Mouse (Mus musculus) right cerebral cortex, postnatal 36 days (tissue): ENCODE results near the gene Slc22a7.

Experiments
- DNase-seq, 2 experiments: peaks; one replicate each; pipeline ENCODE4 v3.0.0; 2022; ENCODE audit warnings: low spot score in 2 of 2, mixed read lengths in 1 of 2

Slc22a7 gene

DNA sequence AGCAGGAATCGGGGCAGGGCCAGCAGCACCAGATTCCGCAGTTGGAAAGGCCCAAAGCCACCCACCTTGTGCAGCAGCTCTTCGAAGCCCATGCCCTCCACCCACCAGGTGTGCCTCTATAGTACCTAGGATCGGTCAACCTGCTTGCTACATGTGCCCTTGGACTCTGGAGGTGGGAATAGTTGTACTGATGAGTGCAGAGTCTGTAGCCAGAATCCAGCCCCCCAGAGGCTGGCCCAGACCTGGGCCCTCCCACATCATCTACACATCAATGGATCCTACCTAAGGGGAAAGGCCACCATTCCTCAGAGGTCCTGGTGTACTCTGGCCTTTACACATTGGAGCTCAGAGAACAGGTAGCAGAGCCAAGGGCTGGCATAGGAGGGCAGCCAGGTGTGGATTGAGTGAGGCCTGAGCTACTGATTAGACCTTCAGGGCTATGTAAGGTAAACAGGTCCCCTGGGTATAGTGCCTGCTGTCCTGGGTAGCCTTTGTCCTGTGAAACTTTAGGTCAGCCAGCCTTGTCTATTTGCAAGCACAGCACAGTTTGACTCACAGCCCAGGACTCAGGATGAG is at the start of gene Slc22a7:
Slc22a7 (minus strand) TSS at position 160 of the 576 bp plus-strand sequence.
- no peak for DNase-seq

- peak; percentile 62 to 65 for DNase-seq
Measured at GRCm38 (mm10) chr17:46487431-46487830, 49.2 kb upstream of the Slc22a7 start, which contains the start of gene Ttbk1. Gene Ttbk1, minus strand, starts transcription at chr17:46487675.

DNA sequence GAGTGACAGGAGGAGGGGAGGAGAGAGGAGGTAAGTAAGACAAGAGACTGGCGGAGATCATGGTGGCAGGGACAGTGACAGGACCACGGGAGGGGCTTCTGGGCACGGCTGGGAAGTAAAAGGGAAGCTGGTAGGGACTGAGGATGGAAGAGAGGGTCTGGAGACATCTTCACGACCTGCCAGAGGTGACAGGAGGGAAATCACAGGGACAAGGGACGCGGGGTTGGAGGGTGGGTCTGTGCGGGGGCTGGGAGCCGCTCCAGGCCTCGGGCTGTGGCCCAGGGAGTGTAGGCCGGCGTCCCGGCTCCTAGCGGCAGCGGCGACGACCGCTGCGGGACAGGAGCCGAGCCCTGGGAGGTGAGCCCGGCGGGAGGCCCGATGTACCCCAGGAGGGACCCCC is 48.7 kb upstream of the Slc22a7 start:
- DNase-seq = no peak

DNA sequence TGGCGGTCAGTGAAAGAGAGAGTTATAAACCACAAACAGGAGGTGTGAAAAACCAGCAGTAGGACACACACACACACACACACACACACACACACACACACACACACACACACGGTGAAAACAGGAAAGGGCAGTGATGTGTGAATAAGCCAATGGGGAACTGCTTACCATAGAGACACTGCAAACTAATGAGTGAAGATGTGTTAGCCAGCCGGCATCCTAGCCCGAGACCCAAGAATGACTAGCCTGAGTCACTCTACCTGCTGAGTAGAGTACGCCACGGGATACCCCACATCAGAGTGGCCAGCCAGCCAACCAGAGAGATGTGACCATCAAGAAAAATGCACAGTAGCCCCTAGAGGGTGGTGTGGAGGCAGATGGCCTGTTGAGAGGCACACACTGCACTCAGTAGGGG is 46.2 kb upstream of the Slc22a7 start:
- DNase-seq = no peak

DNA sequence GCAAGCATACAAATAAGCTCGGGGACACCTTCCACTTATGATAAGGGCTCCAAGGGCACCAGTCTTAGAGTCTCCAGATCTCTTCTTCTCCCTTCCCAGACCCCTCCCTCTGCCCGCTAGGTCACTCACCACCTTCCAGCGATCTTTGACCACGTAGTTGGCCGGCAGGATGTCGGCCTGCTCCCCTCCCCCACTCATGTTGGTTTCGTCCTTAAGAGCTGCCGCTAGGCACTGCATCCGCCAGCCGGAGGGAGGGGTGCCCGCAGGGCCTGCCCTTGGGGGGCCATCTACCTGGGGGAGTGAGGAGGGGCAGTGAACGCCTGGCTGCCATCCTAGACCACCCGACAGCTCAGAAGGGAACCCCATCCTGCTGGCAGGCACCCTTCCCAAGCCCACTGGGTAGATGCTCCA is 45.8 kb upstream of the Slc22a7 start:
- DNase-seq = no peak

DNA sequence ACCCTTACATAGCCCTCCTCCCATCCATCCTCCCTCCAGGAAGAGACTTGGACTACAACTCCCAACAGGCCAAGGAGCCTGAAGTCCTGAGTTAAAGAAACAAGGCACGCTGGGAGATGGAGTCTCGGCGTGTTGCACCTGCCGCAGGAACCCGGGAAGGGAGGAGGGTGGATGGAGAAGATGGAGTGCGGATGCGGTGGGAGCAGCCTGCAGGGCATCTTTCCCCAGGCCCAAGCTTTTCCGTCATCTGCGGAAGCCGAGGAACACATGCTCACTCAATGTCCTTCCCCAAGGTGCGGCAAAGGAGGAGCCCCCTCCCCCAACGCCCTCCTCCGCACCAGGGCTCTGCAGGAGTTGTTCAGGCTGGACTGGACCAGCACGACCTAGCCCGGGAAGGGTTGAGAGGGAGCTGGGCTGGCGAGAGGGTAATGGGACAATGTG is 45.3 kb upstream of the Slc22a7 start:
- DNase-seq = peak; percentile 53 to 67

GRCm38 (mm10) chr17:46477286-46477685 is 39.0 kb upstream of the Slc22a7 start:
- DNase-seq = no peak

DNA sequence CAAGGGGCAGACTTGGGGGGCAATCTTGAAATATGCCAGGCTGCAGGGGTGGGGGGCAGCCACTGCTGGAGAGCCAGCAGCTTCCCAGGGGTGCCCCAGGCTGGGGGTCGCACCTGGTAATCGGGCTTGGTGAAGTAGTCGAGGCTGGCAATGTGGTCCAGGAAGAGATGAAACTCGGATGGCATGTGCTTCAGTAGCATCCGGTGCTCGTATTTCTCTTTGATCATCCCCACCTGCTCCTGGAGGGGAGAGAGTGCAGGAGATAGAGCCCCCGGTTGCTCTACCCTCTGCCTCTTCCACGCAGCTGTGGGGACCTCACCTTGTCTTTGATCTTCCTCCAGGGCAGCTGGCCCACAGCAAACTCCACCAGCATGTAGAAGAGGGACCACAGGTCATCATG is 38.3 kb upstream of the Slc22a7 start:
- DNase-seq = no peak

- no peak for DNase-seq
Measured at GRCm38 (mm10) chr17:46467830-46468229, 29.6 kb upstream of the Slc22a7 start.

DNA sequence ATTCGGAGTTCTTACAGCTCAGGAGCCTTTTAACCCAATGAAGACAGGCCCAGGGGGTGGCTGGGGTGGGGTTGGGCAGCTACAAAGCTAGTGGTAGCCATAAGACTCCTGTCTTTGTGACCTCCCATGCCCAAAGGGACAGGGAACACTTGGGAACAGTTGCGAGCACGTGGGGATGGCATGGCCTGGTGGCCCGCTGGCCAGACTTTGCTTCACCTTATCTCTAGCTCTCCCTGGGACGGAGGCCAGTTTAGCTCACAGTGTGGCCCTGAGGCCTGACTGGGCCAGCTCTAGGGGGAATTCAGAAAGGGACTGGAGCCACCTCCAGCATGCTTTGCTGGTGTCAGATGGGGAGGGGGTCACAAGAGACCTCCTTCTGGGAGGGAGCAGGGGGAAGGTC is 24.0 kb upstream of the Slc22a7 start:
- no peak for DNase-seq

DNA sequence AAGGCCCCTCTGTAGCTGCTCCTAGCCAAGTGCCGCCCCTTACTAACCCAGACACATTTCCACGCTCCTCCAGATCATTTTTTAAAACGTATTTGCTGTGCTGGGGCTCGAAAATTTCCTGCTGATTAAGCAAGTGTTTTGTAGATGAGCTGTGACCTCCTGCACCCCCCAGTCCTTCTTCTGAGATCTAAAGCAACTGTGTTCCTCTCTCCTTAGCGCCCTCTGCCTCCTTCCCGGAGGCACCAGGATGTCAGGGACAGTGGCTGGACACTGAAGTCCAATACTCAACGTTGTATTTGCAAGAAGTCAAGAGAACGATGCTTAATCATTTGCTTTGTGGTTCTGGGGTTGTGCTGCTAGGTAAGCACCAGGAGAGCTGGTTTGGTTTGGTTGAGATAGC is 23.1 kb upstream of the Slc22a7 start:
- DNase-seq = no peak

GRCm38 (mm10) chr17:46460673-46461072 is 22.4 kb upstream of the Slc22a7 start:
- DNase-seq = no peak

DNA sequence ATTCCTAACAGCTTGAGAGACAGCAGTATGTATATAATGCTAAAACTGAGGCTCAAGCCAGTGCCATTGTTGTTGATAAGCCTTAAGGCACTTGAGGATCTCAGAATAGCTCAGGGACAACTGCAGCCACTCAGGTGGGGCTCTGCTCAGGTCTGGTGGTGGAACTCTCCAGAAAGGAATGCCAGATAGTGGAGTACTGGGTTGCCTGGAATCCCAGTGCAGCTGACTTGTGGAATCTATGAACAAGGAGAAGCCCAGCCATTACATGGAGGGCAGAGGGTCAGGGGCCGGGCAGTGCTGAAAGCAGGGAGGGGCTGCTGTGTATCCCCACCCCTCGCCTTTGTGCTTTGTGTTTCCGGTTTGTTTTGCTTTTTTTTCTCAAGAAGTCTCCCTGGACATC is 20.2 kb upstream of the Slc22a7 start:
- no peak for DNase-seq

GRCm38 (mm10) chr17:46457791-46458190 is 19.5 kb upstream of the Slc22a7 start:
- DNase-seq = no peak

DNA sequence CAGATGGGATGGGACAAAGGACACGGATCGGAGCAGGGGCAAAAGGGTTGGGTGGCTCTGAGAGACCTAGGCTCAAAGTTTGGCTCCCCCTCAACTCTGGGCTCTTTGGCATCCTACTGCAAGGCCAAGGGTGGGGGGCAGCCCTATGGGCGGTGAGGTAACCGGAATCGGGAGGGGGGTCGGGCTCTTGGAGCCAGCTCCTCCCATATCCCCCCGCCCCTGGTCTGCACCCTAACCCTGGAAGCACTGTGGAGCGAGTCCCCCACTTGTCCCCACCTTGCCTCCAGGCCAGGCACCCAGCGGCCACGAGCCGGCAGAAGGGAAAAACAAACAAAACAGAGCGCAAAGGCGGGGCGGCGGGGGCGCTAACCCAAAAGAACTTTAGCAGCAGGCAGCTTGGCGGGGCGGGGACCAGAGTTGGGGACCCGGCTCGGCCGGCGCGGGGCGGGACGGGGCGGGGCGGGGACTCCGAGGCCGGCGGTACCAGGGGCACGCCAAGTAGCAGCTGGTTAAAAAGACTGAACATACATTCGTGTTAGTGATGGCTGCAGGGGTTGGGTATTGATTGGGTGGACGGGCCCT is 16.9 kb upstream of the Slc22a7 start:
- no peak for DNase-seq

GRCm38 (mm10) chr17:46454539-46454938 is 16.3 kb upstream of the Slc22a7 start:
- no peak for DNase-seq

- no peak for DNase-seq
Measured at GRCm38 (mm10) chr17:46453970-46454411, 15.7 kb upstream of the Slc22a7 start.

DNA sequence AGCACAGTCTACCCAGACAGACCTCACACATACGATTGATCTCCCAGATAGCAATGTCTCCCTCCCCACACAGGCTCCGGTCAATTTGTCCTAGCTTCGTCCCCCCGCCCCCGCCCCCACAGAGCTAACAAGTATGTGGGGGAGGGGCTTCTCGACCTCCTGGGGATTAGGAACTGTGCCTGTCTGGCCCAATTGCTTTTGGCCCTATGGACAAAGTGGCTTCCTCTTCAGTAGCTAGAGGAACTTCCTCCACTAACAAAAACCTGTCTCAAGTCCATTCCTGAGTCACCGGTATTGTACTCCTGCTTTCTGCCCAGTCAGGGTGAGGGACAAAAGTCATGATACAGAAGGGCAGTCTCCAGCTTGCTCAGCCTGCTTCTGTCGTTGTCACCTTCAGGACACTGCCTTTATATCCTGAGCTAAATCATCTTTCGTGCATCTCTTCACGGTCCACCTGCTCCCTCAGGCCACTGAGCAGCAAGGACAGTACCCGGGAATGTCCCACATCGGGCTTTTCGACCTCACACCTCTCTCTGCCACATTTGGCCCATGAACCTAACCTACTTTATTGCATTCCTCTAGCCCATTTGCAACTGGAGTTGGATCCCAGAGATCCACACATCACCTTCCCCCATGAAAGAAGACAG is 15.2 kb upstream of the Slc22a7 start:
- DNase-seq = no peak

DNA sequence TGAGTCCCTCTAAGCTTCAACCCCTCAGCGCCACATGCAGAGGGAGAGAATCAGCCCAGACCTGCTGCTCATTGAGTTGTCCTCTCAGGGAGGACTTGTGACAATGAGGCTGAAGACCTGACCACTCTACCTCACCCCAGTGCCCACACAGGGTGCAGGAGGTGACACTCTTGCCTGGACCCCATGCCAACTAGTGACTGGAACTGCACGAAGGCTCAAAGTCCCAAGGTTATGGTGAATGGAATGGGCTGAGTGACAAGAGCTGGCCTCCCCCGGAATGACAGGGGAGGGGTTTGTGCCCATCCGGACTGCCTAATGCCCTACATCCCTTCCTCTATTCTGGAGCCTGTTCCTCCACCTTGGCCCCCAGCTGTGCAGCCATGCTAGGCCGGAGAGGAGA is 14.4 kb upstream of the Slc22a7 start:
- DNase-seq = no peak

- DNase-seq = no peak
Measured at GRCm38 (mm10) chr17:46446264-46446663, 8.0 kb upstream of the Slc22a7 start.

DNA sequence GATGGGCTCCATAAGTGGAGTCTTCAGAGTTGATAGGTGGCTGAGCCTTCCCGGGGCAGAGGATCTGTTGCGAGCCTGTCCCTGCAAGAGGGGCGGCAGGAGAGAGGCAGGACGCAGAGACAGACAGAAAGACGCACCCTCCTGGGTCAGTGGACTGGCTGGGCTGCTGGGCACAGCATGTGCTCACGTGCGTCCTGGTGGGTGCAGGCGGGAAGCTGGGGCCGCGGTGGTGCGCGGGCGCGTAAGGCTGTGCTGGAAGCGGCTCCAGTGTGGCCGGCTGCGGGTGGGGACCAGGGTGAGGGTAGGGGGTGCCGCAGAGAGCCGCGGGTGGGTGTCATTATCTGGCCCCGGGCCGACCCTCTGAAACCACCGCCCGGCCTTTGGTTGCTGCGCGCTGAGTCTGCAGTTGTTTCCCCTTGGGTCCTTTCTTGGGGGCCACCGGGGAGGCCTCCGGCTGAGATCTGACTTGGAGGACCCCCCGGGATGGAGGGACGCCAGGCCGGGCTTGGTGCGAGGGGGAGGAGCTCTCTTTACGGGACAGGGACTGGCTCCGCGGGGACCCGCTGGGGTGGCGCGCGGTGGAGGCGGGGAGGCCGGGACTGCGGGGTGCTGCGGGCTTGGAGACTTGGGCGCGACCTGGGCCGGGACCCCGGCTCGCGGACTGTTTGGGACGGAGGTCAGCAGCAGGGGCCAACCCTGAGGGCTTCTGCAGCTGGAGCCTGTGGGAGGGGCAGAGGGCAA is 6.8 kb upstream of the Slc22a7 start:
- no peak for DNase-seq

DNA sequence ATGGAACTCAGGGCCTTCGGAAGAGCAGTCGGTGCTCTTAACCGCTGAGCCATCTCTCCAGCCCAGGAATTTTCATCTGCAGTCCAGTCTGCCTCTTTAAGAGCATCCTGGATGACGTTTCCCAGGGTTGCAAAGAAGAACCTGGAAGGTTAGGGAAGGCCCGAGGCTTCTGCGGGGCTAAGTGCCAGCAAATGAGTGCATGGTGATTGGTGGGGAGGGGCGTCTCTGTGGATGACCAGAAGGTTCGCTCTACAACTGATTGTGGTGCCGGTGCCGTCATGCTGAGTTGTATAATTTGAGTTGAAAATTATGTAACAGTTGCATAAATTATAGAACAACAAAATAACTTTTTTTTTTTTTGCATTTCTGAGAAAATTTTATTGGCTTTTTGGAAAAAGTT is 919 bp upstream of the Slc22a7 start:
- DNase-seq = no peak
